10 mouse cellular contexts compared by ENCODE assay signal in the genomic region with DNA sequence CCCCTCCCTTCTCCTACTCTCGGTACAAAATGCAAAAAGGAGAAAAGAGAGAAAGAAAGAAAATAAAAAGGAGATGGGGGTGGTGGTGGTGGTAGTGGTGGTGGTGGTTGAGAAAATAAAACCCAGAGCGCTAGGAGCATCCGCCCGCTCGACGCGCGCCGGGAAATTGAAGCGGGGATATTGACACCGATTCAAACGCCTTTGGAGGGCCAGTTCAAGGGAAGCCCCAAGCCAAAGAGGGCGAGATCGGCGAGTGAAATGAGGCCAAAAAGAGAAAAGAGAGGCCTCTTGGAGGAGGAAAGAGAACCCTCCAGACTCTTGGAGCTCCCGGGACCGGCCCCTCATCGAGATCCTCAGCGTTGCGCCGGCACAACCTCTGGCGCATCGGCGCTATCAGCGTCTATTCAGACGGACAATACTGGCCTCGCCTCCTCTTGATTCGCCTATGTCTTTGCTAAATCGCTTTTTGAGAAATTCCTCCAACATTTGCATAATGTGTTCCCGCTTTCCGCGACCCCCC. TPM values are rescaled to one million over a fixed set of nuclear protein-coding genes. Genes with fewer than 3 reads are reported as not detected.
DNase-seq lines count a peak whose midpoint lies in the region; ATAC-seq lines count a peak whose summit lies in the region.
"Had no signal": no experiment of that assay in that cellular context is flagged by ENCODE, and none has a peak within 500 bp of the region (broad histone marks: within the 10 kb centered on the region; RNA-seq: fewer than 3 reads in every experiment).

No protein-coding gene starts in this region.

- H3K36me3 ChIP-seq in hindbrain, embryonic 15.5 days, result no peaks in the 10 kb centered on the region
- no peaks in the 10 kb centered on the region for H3K36me3 ChIP-seq in midbrain, embryonic 15.5 days (replicated peaks)
- H3K36me3 ChIP-seq: G1E had no signal

- H3K9me3 ChIP-seq in hindbrain, embryonic 15.5 days, result no peaks in the 10 kb centered on the region
- H3K9me3 ChIP-seq in midbrain, embryonic 15.5 days, result no peaks in the 10 kb centered on the region
- H3K9me3 ChIP-seq: G1E had no signal

- ATAC-seq in hindbrain, embryonic 15.5 days (ENCODE audit: low FRiP score, low read depth), result no peak
- peak; percentile 32; the same call in 1 of the 2 replicates for ATAC-seq in midbrain, embryonic 15.5 days (replicated peaks)

- H3K4me2 ChIP-seq in hindbrain, embryonic 15.5 days, result peak overlapping the region; percentile 54
- peak overlapping the region; percentile 61 for H3K4me2 ChIP-seq in midbrain, embryonic 15.5 days

- no peak overlapping the region for H3K27ac ChIP-seq in hindbrain, embryonic 15.5 days (replicated peaks)
- no peak overlapping the region for H3K27ac ChIP-seq in midbrain, embryonic 15.5 days

- DNase-seq in kidney, adult 18-20 months, result peak; percentile 29
- no peak for DNase-seq in kidney, postnatal 25 days
- peak; percentile 65 for DNase-seq in embryo, embryonic 10.5 days (ENCODE audit: low spot score)
- no peak for DNase-seq in layer of hippocampus, adult 8-10 months (ENCODE audit: low spot score in 2 of 2)
- no peak for DNase-seq in gastrocnemius, adult 8-10 months (ENCODE audit: low spot score in 2 of 2)
- DNase-seq in B cell, adult 2 months, result no peak

- H3K4me3 ChIP-seq in hindbrain, embryonic 15.5 days, result peak overlapping the region; percentile 27
- peak overlapping the region; percentile 35 for H3K4me3 ChIP-seq in midbrain, embryonic 15.5 days

- H3K4me1 ChIP-seq in hindbrain, embryonic 15.5 days (replicated peaks), result peaks cover 33% of the 10 kb centered on the region
- H3K4me1 ChIP-seq in midbrain, embryonic 15.5 days, result peaks cover 31% of the 10 kb centered on the region

- no peak overlapping the region for H3K9ac ChIP-seq in hindbrain, embryonic 15.5 days
- H3K9ac ChIP-seq in midbrain, embryonic 15.5 days, result no peak overlapping the region

- peaks cover 77% of the 10 kb centered on the region for H3K27me3 ChIP-seq in hindbrain, embryonic 15.5 days
- H3K27me3 ChIP-seq in midbrain, embryonic 15.5 days (replicated peaks), result peaks cover 79% of the 10 kb centered on the region

- 1% methylated on average over 32 of the region's 32 CpGs for WGBS in hindbrain, embryonic 15.5 days
- WGBS in midbrain, embryonic 15.5 days, result under 1% methylated on average over 32 of the region's 32 CpGs

RNA-seq across cellular contexts. Expression of a gene that starts 0.7 kb away (rescaled TPM):
- 0.62 and 1.3 TPM in 2 replicates for polyA plus RNA-seq in hindbrain, embryonic 15.5 days (2015; fragmentation: Nextera tagmentation; extraction: Ambion mirVana)
- 4.5 and 5.2 TPM in 2 replicates for polyA plus RNA-seq in midbrain, embryonic 15.5 days (2015; fragmentation: Nextera tagmentation; extraction: Ambion mirVana)
- 10 to 100 TPM; 14.8 to 19.9 (median 17.0) TPM for total RNA-seq in layer of hippocampus, adult 8-10 months (2022)
- total RNA-seq in gastrocnemius, adult 8-10 months (2022), result 1 to 10 TPM; 1.2 to 1.5 (median 1.4) TPM
- polyA plus RNA-seq: G1E had no signal

RNA-seq across cellular contexts. Expression of a gene that starts 31.7 kb away (rescaled TPM):
- 21.2 and 23.1 TPM in 2 replicates for polyA plus RNA-seq in hindbrain, embryonic 15.5 days (2015; fragmentation: Nextera tagmentation; extraction: Ambion mirVana)
- 23.1 and 24.1 TPM in 2 replicates for polyA plus RNA-seq in midbrain, embryonic 15.5 days (2015; fragmentation: Nextera tagmentation; extraction: Ambion mirVana)
- total RNA-seq in layer of hippocampus, adult 8-10 months (2022), result 10 to 100 TPM; 17.2 to 22.8 (median 18.8) TPM
- total RNA-seq in gastrocnemius, adult 8-10 months (2022), result 10 to 100 TPM; 16.5 to 19.6 (median 17.5) TPM

RNA-seq across cellular contexts. Expression of a gene that starts 32.1 kb away (rescaled TPM):
- polyA plus RNA-seq in hindbrain, embryonic 15.5 days (2015; fragmentation: Nextera tagmentation; extraction: Ambion mirVana), result 114 and 117 TPM in 2 replicates
- polyA plus RNA-seq in midbrain, embryonic 15.5 days (2015; fragmentation: Nextera tagmentation; extraction: Ambion mirVana), result 146 and 147 TPM in 2 replicates
- 10 to 100 TPM; 42.3 to 52.2 (median 45.6) TPM for total RNA-seq in layer of hippocampus, adult 8-10 months (2022)
- 10 to 100 TPM; 29.7 to 36.4 (median 32.2) TPM for total RNA-seq in gastrocnemius, adult 8-10 months (2022)

RNA-seq across cellular contexts. Expression of a gene that starts 55.2 kb away (rescaled TPM):
- 2.9 and 3.0 TPM in 2 replicates for polyA plus RNA-seq in hindbrain, embryonic 15.5 days (2015; fragmentation: Nextera tagmentation; extraction: Ambion mirVana)
- 2.0 and 3.7 TPM in 2 replicates for polyA plus RNA-seq in midbrain, embryonic 15.5 days (2015; fragmentation: Nextera tagmentation; extraction: Ambion mirVana)
- total RNA-seq in layer of hippocampus, adult 8-10 months (2022), result 1 to 10 TPM; 1.1 to 3.3 (median 1.6) TPM
- not detected for total RNA-seq in gastrocnemius, adult 8-10 months (2022)
- total RNA-seq: heart, adult 18-20 months had no signal
- polyA plus RNA-seq: G1E had no signal

RNA-seq across cellular contexts. Expression of a gene that starts 55.3 kb away (rescaled TPM):
- polyA plus RNA-seq in hindbrain, embryonic 15.5 days (2015; fragmentation: Nextera tagmentation; extraction: Ambion mirVana), result 327 and 332 TPM in 2 replicates
- 290 and 315 TPM in 2 replicates for polyA plus RNA-seq in midbrain, embryonic 15.5 days (2015; fragmentation: Nextera tagmentation; extraction: Ambion mirVana)
- 100 to 1,000 TPM; 174 to 193 (median 178) TPM for total RNA-seq in layer of hippocampus, adult 8-10 months (2022)
- 100 to 1,000 TPM; 299 to 345 (median 329) TPM for total RNA-seq in gastrocnemius, adult 8-10 months (2022)

Comparison
In these comparisons a context has a peak if more than half of its experiments do, and no peak if none do; other contexts are left out.
1. DNase-seq: peak in kidney, adult 18-20 months (single experiment) and embryo, embryonic 10.5 days (single experiment); none in kidney, postnatal 25 days (0 of 2), layer of hippocampus, adult 8-10 months (0 of 2), gastrocnemius, adult 8-10 months (0 of 2) and B cell, adult 2 months (0 of 2).
2. RNA of a gene that starts 0.7 kb away (total RNA-seq): 14.8 to 19.9 TPM in layer of hippocampus, adult 8-10 months; 1.2 to 1.5 TPM in gastrocnemius, adult 8-10 months; every median in the first group is over 4 times any median in the second.